9 mouse cellular contexts compared by ENCODE assay signal in the genomic region with DNA sequence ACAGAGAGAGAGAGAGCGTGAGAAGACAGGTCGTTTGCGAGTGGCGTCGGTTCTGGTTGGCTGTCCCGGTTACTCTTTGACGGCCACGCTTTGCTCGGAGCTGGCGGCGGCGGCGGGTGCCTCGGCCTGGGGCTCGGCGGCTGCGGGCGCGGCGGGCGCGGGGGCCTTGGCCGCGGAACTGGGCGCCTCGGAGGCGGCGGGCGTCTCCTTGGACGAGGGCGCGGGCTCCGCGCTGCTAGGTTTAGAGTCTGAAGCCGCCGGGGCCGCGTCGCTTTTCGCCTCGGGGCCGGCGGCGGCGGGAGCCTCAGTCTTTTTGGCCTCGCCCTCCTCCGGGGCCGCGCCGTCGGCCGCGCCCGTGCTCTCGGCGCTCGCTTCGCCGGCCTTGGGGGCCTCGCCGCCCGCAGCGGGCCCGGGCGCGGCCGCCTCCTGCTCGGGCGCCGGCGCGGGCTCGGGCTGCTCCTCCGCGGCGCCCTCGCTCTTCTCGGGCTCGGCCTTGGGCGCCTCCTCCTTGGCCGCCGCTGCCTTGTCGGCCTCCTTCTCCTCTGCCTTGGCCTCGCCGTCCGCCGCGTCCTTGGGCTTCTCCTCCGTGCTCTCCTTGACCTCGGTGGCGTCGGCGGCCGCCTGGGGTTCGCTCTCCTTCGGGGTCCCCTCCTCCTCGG. TPM values are rescaled to one million over a fixed set of nuclear protein-coding genes. Genes with fewer than 3 reads are reported as not detected.
DNase-seq lines count a peak whose midpoint lies in the region; ATAC-seq and TF ChIP-seq lines count a peak whose summit lies in the region.
"Had no signal": no experiment of that assay in that cellular context is flagged by ENCODE, and none has a peak within 500 bp of the region (broad histone marks: within the 10 kb centered on the region; RNA-seq: fewer than 3 reads in every experiment).

No protein-coding gene starts in this region.

- no peaks in the 10 kb centered on the region for H3K36me3 ChIP-seq in kidney, adult 2 months (ENCODE audit: control insufficient read depth, insufficient read depth, low read length)
- no peaks in the 10 kb centered on the region; the same call in 1 of the 2 replicates for H3K36me3 ChIP-seq in heart, embryonic 16.5 days (ENCODE audit: control insufficient read depth, insufficient read depth)
- H3K36me3 ChIP-seq in midbrain, postnatal 0 days (ENCODE audit: insufficient read depth, low read length), result no peaks in the 10 kb centered on the region; the same call in 1 of the 2 replicates
- H3K36me3 ChIP-seq: G1E had no signal

- peak; percentile 60 for ATAC-seq in heart, embryonic 16.5 days (replicated peaks; ENCODE audit: extremely low read depth, insufficient read depth, low FRiP score)
- ATAC-seq in midbrain, postnatal 0 days (ENCODE audit: low FRiP score), result peak; percentile 36
- ATAC-seq in inflammation-experienced regulatory T-cells, adult 6 months, result no peak

- no peaks in the 10 kb centered on the region for H3K9me3 ChIP-seq in heart, embryonic 16.5 days (replicated peaks; ENCODE audit: control insufficient read depth, low read length)
- H3K9me3 ChIP-seq in midbrain, postnatal 0 days (ENCODE audit: low read length), result no peaks in the 10 kb centered on the region

- no peak overlapping the region for H3K27ac ChIP-seq in kidney, adult 2 months (ENCODE audit: insufficient read depth, low read depth, low read length)
- no peak overlapping the region for H3K27ac ChIP-seq in brown adipose tissue, adult 24 weeks (replicated peaks; ENCODE audit: low read depth, low read length)
- H3K27ac ChIP-seq in heart, embryonic 16.5 days (ENCODE audit: low read length), result no peak overlapping the region
- peak overlapping the region; percentile 83 for H3K27ac ChIP-seq in midbrain, postnatal 0 days (ENCODE audit: low read depth, low read length)

- TF ChIP-seq CTCF in kidney, adult 2 months (conservative IDR thresholded peaks at IDR 0.05; ENCODE audit: insufficient read depth, insufficient read length, low read depth, low read length), result no peak
- no peak for TF ChIP-seq CTCF in midbrain, postnatal 0 days (IDR thresholded peaks at IDR 0.05)

- H3K4me1 ChIP-seq in kidney, adult 2 months (ENCODE audit: control insufficient read depth, insufficient read depth, low read length), result no peaks in the 10 kb centered on the region
- H3K4me1 ChIP-seq in brown adipose tissue, adult 24 weeks (ENCODE audit: control insufficient read depth, insufficient read depth, insufficient read length, low read length), result no peaks in the 10 kb centered on the region
- H3K4me1 ChIP-seq in heart, embryonic 16.5 days (ENCODE audit: control insufficient read depth, insufficient read depth, low read length), result peaks cover 2% of the 10 kb centered on the region; the same call in 1 of the 2 replicates
- H3K4me1 ChIP-seq in midbrain, postnatal 0 days (ENCODE audit: insufficient read depth, low read length), result peaks cover 18% of the 10 kb centered on the region; the same call in 1 of the 2 replicates

- DNase-seq in kidney, adult 2 months, result no peak
- DNase-seq in kidney, adult 8-10 months, result no peak
- DNase-seq in kidney, postnatal 4 days, result peak; percentile 49 to 65
- no peak for DNase-seq in midbrain, postnatal 0 days (ENCODE audit: low spot score)
- no peak for DNase-seq in frontal cortex, postnatal 14 days (ENCODE audit: low spot score in 2 of 2)

- H3K4me3 ChIP-seq in kidney, adult 2 months (ENCODE audit: insufficient read depth, low read depth, low read length), result peak overlapping the region; percentile 42
- H3K4me3 ChIP-seq in brown adipose tissue, adult 24 weeks (ENCODE audit: insufficient read depth, low read depth, low read length), result peak overlapping the region; percentile 45
- peak overlapping the region; percentile 61 for H3K4me3 ChIP-seq in heart, embryonic 16.5 days (ENCODE audit: low read length)
- H3K4me3 ChIP-seq in midbrain, postnatal 0 days (ENCODE audit: low read depth, low read length), result peak overlapping the region; percentile 19

- H3K4me2 ChIP-seq in heart, embryonic 16.5 days (ENCODE audit: low read depth, low read length), result peak overlapping the region; percentile 72
- peak overlapping the region; percentile 57 for H3K4me2 ChIP-seq in midbrain, postnatal 0 days (ENCODE audit: low read depth, low read length, poor library complexity, severe bottlenecking)

- no peak for TF ChIP-seq POLR2A in kidney, adult 2 months (IDR thresholded peaks at IDR 0.05; ENCODE audit: low read depth, low read length)

- peak overlapping the region; percentile 77 for H3K9ac ChIP-seq in heart, embryonic 16.5 days (ENCODE audit: low read length)
- peak overlapping the region; percentile 63 for H3K9ac ChIP-seq in midbrain, postnatal 0 days (replicated peaks; ENCODE audit: low read length, poor library complexity, severe bottlenecking)

- WGBS in kidney, adult 2 months, result 23% methylated on average over 96 of the region's 97 CpGs
- WGBS in heart, embryonic 16.5 days, result 15% methylated on average over 81 of the region's 97 CpGs
- WGBS in midbrain, postnatal 0 days, result 5% methylated on average over 79 of the region's 97 CpGs

- H3K27me3 ChIP-seq in kidney, adult 2 months (replicated peaks; ENCODE audit: control insufficient read depth, insufficient read depth, low read length), result 0 out of 2 replicates have a peak, but pooled peaks cover 2% of the 10 kb centered on the region
- H3K27me3 ChIP-seq in heart, embryonic 16.5 days (ENCODE audit: control insufficient read depth, insufficient read depth, low read length), result peaks cover 4% of the 10 kb centered on the region; the same call in 1 of the 2 replicates
- no peaks in the 10 kb centered on the region for H3K27me3 ChIP-seq in midbrain, postnatal 0 days (ENCODE audit: insufficient read depth, low read length)

RNA-seq across cellular contexts. Expression of a gene that starts 49.3 kb away (rescaled TPM):
- 1.6 and 2.7 TPM in 2 replicates for polyA plus RNA-seq in kidney, adult 2 months (2012; rRNA removed)
- polyA plus RNA-seq in brown adipose tissue, adult 24 weeks (2012; ENCODE audit: insufficient read depth, insufficient read length, missing spikeins), result 5.2 and 5.3 TPM in 2 replicates
- 3.1 and 4.0 TPM in 2 replicates for polyA plus RNA-seq in heart, embryonic 16.5 days (2015; fragmentation: Nextera tagmentation; extraction: Ambion mirVana)
- 1,178 and 1,429 TPM in 2 replicates for total RNA-seq in midbrain, postnatal 0 days (2014; rRNA removed)
- polyA plus RNA-seq in midbrain, postnatal 0 days (2015; fragmentation: Nextera tagmentation; extraction: Ambion mirVana), result 480 and 547 TPM in 2 replicates
- polyA plus RNA-seq in inflammation-experienced regulatory T-cells, adult 6 months (2017; shearing (Covaris generic)), result under 1 TPM in 1 of 3 experiments, not detected in 2; 0.51 TPM
- total RNA-seq: G1E had no signal
- polyA plus RNA-seq: G1E had no signal

Comparison
In these comparisons a context has a peak if more than half of its experiments do, and no peak if none do; other contexts are left out.
1. DNase-seq: peak in kidney, postnatal 4 days (2 of 2); none in kidney, adult 2 months (single experiment), kidney, adult 8-10 months (0 of 2), midbrain, postnatal 0 days (single experiment) and frontal cortex, postnatal 14 days (0 of 2).
2. RNA of a gene that starts 49.3 kb away (polyA plus RNA-seq): 480 to 547 TPM in midbrain, postnatal 0 days; 5.2 to 5.3 TPM in brown adipose tissue, adult 24 weeks, 3.1 to 4.0 TPM in heart, embryonic 16.5 days, 1.6 to 2.7 TPM in kidney, adult 2 months and 0.51 TPM in inflammation-experienced regulatory T-cells, adult 6 months; every median in the first group is over 10 times any median in the second.
3. Peak in every context shown above with its lines, with median percentiles within 50 percentile points of each other: H3K4me3 ChIP-seq.